Mouse (Mus musculus): Measurements from ENCODE around the gene Nup62.

The Nup62 gene

DNA sequence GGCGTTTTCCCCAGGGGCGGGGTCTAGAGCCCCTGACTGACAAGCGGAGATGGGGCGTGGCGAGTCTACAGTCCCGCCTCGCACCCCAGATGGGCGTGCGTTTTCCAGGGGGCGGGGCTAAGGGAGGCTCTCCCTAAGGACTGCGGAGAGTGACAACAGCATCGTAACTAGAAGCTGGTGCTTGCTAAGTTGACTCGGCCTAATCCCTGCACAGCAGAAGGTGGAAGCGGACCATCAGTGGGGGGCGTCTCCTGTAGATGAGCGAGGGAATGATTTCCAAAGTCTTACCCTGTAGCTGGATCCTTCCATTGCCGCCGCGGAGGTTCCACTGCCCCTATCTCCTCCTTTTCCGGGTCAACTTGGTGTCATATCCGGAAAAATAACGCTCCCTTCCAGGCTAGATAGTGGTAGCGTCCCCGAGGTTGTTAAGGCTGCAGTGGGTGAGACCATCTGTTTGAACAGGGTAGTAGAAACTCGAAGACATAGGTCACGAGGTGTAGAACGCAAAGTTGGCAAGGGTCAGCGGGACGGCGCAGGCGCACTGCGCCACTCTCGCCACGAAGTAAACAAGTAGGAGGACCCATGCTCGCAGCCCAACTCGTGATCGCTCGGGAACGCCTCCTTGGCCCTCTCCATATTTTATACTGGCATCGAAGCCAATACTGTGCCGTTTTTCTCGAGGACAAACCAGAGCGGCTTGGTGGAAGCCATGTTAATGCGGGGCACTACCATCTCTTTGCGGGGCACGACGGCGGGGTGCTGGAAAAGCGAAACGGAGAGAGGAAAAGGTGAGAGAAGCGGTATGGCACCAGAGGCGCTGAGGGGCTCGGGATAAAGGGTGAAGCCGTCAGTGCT, 32.9 kb downstream of the Nup62 start, which contains the start of the genes Akt1s1 and Tbc1d17:
Akt1s1 (plus strand) TSS at position 431 of the 855 bp plus-strand sequence.
Tbc1d17 (minus strand) TSS at position 519 of the 855 bp plus-strand sequence.
- peak; percentile 99 to 100 for DNase-seq (ENCODE audit: low spot score in 2 of 2)

DNA sequence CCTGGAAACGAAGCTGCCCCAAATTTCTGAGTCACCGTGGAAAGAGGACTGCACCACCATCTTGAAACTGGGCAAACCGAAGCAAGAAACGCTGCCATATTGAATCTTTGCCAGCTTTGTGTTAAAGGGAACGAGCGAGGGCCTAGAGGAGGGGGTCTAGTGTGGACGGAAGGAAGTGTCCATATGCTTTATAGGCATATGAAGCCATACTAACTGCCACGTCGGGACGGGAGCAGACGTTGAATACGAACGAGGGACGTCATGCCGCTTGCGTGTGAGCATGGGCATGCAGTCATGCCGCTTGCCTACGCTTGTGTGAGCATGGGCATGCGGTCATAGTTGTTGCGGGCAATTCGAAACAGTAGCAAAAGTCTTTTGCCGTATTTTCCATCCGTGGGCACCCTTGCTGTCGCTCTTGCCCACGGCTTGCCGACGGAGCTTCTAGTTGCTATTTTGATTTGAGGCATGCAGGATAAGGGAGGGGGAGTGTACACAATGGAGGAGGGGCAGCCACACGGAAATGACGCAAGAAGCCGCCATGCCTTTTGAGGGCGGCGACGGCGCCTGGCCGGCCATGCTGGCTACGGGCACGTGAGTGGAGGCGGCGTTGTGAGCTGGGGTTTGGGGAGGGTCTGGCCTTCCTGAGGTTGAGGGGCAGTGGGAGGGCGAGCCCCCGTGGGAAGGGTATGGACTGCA, 33.7 kb downstream of the Nup62 start:
- peak; percentile 87 to 89 for DNase-seq (ENCODE audit: low spot score in 2 of 2)

- DNase-seq (ENCODE audit: low spot score in 2 of 2), result peak in 1 of 2 experiments; percentile 67
Measured at GRCm38 (mm10) chr7:44850146-44850545, 34.3 kb downstream of the Nup62 start.

GRCm38 (mm10) chr7:44850789-44851624, 35.1 kb downstream of the Nup62 start:
- DNase-seq (ENCODE audit: low spot score in 2 of 2), result no peak

- no peak for DNase-seq (ENCODE audit: low spot score in 2 of 2)
Measured at GRCm38 (mm10) chr7:44851625-44852234, 35.8 kb downstream of the Nup62 start.

- DNase-seq (ENCODE audit: low spot score in 2 of 2), result no peak
Measured at GRCm38 (mm10) chr7:44852259-44853027, 36.6 kb downstream of the Nup62 start.

DNA sequence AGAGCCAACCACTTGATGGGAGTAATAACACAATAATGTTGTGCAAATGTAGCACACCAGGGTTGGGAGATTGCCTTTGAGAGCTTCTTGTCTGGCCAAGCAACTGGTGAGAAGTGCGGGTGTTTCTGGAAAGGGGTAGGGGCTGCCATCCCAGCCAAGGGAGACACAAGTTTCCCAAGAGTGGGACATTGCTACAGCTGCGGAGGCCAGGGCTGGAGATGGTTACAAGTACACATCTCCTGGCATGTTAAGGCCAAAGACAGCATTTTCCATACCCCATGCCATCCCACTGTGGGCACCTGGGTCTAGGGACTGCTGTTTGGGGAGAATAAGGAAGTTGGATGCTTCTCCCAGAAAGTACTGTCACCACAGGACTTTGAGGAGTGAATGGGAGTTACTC, 37.2 kb downstream of the Nup62 start:
- no peak for DNase-seq (ENCODE audit: low spot score in 2 of 2)

DNA sequence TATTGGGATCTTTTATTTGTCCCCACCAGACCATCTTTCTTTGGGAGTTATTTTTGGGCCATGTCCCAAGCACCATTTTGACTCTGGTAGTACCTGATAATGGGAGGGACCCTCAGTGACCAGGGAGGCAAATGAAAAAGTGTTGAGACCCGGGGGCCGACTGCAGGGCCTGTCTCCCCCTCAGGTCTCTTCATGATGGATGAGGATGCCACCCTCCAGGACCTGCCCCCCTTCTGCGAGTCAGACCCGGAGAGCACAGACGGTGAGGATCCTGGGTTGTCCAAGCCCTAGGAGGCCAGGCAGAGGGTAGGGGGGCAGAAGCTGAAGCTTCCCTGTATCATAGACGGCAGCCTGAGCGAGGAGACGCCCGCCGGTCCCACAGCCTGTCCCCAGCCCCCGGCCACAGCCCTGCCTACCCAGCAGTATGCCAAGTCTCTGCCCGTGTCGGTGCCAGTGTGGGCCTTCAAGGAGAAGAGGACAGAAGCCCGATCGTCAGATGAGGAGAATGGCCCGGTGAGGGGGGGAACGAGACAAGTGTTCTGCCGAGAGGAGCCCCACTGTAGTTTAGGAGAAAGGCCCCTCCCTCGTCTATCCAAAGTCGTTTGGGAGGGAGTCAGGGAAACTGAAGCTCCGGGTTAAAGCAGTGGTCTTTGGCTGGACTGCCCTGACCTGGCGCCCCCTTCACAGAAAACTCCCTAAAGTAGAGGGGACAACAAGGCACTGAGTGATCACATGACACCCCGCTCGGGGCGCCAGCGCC, 37.9 kb downstream of the Nup62 start:
- no peak for DNase-seq (ENCODE audit: low spot score in 2 of 2)

- peak in 1 of 2 experiments; percentile 67 for DNase-seq (ENCODE audit: low spot score in 2 of 2)
Measured at GRCm38 (mm10) chr7:44854356-44855031, 38.6 kb downstream of the Nup62 start.

GRCm38 (mm10) chr7:44855036-44855435, 39.1 kb downstream of the Nup62 start:
- DNase-seq (ENCODE audit: low spot score in 2 of 2), result no peak

DNA sequence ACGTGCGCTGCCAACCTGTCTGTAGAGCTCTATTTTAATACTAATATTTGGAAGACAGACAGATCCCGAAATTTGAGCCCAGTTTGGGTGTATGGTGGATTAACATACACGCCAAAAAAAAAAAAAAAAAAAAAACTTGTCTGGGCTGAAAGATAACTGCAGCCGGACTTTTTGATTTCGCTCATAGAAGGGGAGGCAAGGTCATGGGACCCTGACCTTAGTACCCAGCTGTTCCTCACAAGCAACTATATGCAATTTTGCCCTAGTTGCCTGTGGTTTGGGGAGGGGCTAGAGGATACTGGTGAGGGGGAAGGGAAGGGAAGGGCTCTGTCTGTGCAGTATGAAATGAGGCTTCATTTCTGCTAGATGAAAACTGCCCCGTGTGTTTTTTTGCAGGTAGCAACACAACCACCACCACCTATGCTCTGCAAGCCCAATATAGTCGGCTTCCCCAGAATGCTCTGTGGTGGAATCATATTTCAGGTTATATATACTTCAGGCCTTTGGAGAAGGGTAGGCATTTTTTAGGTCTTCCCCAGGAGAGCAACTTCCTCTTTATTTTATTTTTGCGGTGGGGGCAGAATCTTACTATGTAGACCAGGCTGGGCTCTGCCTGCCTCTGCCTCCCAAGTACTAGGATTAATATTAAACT, 40.5 kb downstream of the Nup62 start:
- no peak for DNase-seq (ENCODE audit: low spot score in 2 of 2)

- peak; percentile 88 to 91 for DNase-seq (ENCODE audit: low spot score in 2 of 2)
Measured at GRCm38 (mm10) chr7:44857042-44857552, 41.2 kb downstream of the Nup62 start, which contains the start of gene Pnkp. Gene Pnkp (plus strand): TSS chr7:44857139.

GRCm38 (mm10) chr7:44857905-44858304, 42.0 kb downstream of the Nup62 start:
- DNase-seq (ENCODE audit: low spot score in 2 of 2), result no peak

- no peak for DNase-seq (ENCODE audit: low spot score in 2 of 2)
Measured at GRCm38 (mm10) chr7:44859896-44860295, 44.0 kb downstream of the Nup62 start.

GRCm38 (mm10) chr7:44860576-44861428, 44.9 kb downstream of the Nup62 start:
- peak in 1 of 2 experiments; percentile 58 for DNase-seq (ENCODE audit: low spot score in 2 of 2)

- DNase-seq (ENCODE audit: low spot score in 2 of 2), result no peak
Measured at GRCm38 (mm10) chr7:44861429-44861816, 45.5 kb downstream of the Nup62 start.

DNA sequence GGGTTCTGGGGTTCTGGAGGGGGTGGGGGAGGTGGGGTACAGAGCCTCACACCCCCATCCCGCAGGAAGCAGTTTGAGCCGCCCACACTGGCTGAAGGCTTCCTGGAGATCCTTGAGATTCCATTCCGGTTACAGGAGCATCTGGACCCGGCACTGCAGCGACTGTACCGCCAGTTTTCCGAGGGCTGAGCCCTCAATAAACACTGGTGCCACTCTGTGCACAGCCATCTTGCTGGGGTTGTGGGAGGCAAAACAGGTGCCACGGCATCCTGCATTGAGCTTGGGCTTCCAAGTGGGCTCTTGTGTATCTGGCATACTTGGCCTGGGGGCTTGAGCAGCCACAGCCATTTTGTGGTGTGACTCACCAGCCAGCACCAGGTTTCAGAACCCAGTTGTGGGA, 46.5 kb downstream of the Nup62 start:
- no peak for DNase-seq (ENCODE audit: low spot score in 2 of 2)

GRCm38 (mm10) chr7:44863210-44863609, 47.3 kb downstream of the Nup62 start:
- DNase-seq (ENCODE audit: low spot score in 2 of 2), result no peak
